Mouse (Mus musculus) lung, adult 2 months (tissue): ENCODE results near the gene Arhgap31.

Source experiments
- CTCF ChIP-seq: fragments of 200-500 bp; IDR thresholded peaks from 2 replicates; pipeline ENCODE4 v1.5.1; 2011; ENCODE audit warnings: mild to moderate bottlenecking, low read length, control low read depth; ENCODE audit not compliant: insufficient read depth
- POLR2A ChIP-seq: fragments of 200-500 bp; IDR thresholded peaks from 2 replicates; pipeline ENCODE4 v1.6.1; 2011; ENCODE audit warnings: low read depth, mild to moderate bottlenecking, control low read depth, low read length, borderline replicate concordance; ENCODE audit errors: extremely low read depth

- TF ChIP-seq CTCF (no peak), POLR2A (no peak)
Observed at GRCm38 (mm10) chr16:38654308-38654707, 58.8 kb downstream of the Arhgap31 start.
